ENCODE assay signal across 24 mouse cellular contexts in the genomic region with DNA sequence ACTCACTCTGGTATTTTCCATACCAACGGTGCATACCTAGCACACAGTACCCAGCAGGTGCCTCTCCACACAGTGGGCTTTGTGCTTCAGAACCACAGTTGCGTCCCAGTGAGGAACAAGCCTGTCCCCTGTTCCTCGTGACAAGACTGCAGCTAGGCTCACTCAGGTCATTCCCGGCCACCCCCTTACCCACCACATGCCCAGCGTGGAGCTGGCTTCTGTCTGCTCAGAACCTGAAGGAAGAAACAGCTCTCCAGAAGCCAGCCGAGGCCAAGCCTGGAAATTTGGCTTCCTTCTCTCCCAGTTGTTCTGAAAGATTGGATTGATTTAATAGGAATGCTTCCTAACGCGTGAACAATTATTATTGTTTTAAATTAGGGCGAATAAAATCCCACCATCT.
A peak's percentile ranks its signal among the peaks of the same experiment; 100 is the strongest.
DNase-seq lines count a peak whose midpoint lies in the region; ATAC-seq and TF ChIP-seq lines count a peak whose summit lies in the region.
"Had no signal": no experiment of that assay in that cellular context is flagged by ENCODE, and none has a peak within 500 bp of the region (broad histone marks: within the 10 kb centered on the region; RNA-seq: fewer than 3 reads in every experiment).

No protein-coding gene starts in this region.

- H3K9me3 ChIP-seq in heart, embryonic 13.5 days = peaks cover 3% of the 10 kb centered on the region
- H3K9me3 ChIP-seq in midbrain, embryonic 15.5 days = no peaks in the 10 kb centered on the region
- H3K9me3 ChIP-seq in midbrain, postnatal 0 days (ENCODE audit: low read length) = no peaks in the 10 kb centered on the region
- H3K9me3 ChIP-seq in limb, embryonic 12.5 days = no peaks in the 10 kb centered on the region
- H3K9me3 ChIP-seq: liver, embryonic 13.5 days; neural tube, embryonic 13.5 days had no signal

- H3K4me1 ChIP-seq in heart, embryonic 13.5 days = peaks cover 65% of the 10 kb centered on the region
- peaks cover 3% of the 10 kb centered on the region for H3K4me1 ChIP-seq in heart, adult 2 months (ENCODE audit: control insufficient read depth, insufficient read depth, low read length)
- peaks cover 9% of the 10 kb centered on the region for H3K4me1 ChIP-seq in midbrain, embryonic 15.5 days
- H3K4me1 ChIP-seq in midbrain, postnatal 0 days (ENCODE audit: insufficient read depth, low read length) = no peaks in the 10 kb centered on the region
- peaks cover 73% of the 10 kb centered on the region for H3K4me1 ChIP-seq in limb, embryonic 12.5 days (replicated peaks)

- no peak for TF ChIP-seq CTCF in heart, adult 2 months (IDR thresholded peaks at IDR 0.05)
- no peak for TF ChIP-seq CTCF in midbrain, postnatal 0 days (IDR thresholded peaks at IDR 0.05)

- no peaks in the 10 kb centered on the region for H3K36me3 ChIP-seq in heart, embryonic 13.5 days
- H3K36me3 ChIP-seq in heart, adult 2 months (ENCODE audit: control insufficient read depth, insufficient read depth, low read length) = no peaks in the 10 kb centered on the region
- no peaks in the 10 kb centered on the region for H3K36me3 ChIP-seq in midbrain, embryonic 15.5 days (replicated peaks)
- H3K36me3 ChIP-seq in midbrain, postnatal 0 days (ENCODE audit: insufficient read depth, low read length) = no peaks in the 10 kb centered on the region
- H3K36me3 ChIP-seq in limb, embryonic 12.5 days = no peaks in the 10 kb centered on the region
- H3K36me3 ChIP-seq: liver, embryonic 13.5 days; neural tube, embryonic 13.5 days had no signal

- no peak for DNase-seq in heart, adult 2 months
- DNase-seq in midbrain, postnatal 0 days (ENCODE audit: low spot score) = no peak
- no peak for DNase-seq in adrenal gland, postnatal 10 days
- DNase-seq: adrenal gland, postnatal 36 days; B cell, adult 2 months; cerebellum, adult 18-20 months; cerebellum, postnatal 14 days; gastrocnemius, postnatal 10 days; kidney, adult 8-10 months; kidney, postnatal 10 days; layer of hippocampus, adult 9-11 months; liver, embryonic 13.5 days; lung, adult 18-20 months; midbrain, embryonic 14.5 days; thymus, postnatal 4 days had no signal

- H3K9ac ChIP-seq in heart, embryonic 13.5 days = 0 out of 2 replicates have a peak overlapping the region, but pooled peaks have one; percentile 28
- no peak overlapping the region for H3K9ac ChIP-seq in heart, adult 2 months (ENCODE audit: low read depth, low read length)
- H3K9ac ChIP-seq in midbrain, embryonic 15.5 days = no peak overlapping the region
- H3K9ac ChIP-seq in midbrain, postnatal 0 days (replicated peaks; ENCODE audit: low read length, poor library complexity, severe bottlenecking) = no peak overlapping the region
- no peak overlapping the region for H3K9ac ChIP-seq in limb, embryonic 12.5 days (replicated peaks)
- H3K9ac ChIP-seq: liver, embryonic 13.5 days; neural tube, embryonic 13.5 days had no signal

- intact Hi-C loops in heart, adult 2 months (cut with DNase I) = no loop called here

- no peak for TF ChIP-seq EP300 in heart, adult 2 months (IDR thresholded peaks at IDR 0.05; ENCODE audit: insufficient read depth, low read depth, low read length)

- 75% methylated on average over 9 of the region's 9 CpGs for WGBS in heart, embryonic 13.5 days
- WGBS in heart, adult 2 months = 83% methylated on average over 9 of the region's 9 CpGs
- 81% methylated on average over 9 of the region's 9 CpGs for WGBS in midbrain, embryonic 15.5 days
- 77% methylated on average over 9 of the region's 9 CpGs for WGBS in midbrain, postnatal 0 days
- WGBS in limb, embryonic 12.5 days = 70% methylated on average over 9 of the region's 9 CpGs

- no peak for ATAC-seq in heart, embryonic 13.5 days (ENCODE audit: extremely low read depth, insufficient number of reproducible peaks, low FRiP score, low TSS enrichment)
- ATAC-seq in midbrain, embryonic 15.5 days (replicated peaks) = no peak
- no peak for ATAC-seq in midbrain, postnatal 0 days (ENCODE audit: low FRiP score)
- ATAC-seq in limb, embryonic 12.5 days (ENCODE audit: insufficient number of reproducible peaks, insufficient read depth, low FRiP score, low TSS enrichment, low read depth) = no peak
- ATAC-seq: hindbrain, embryonic 16.5 days; lung, postnatal 0 days had no signal

- no peaks in the 10 kb centered on the region for H3K79me2 ChIP-seq in heart, adult 2 months (replicated peaks; ENCODE audit: control insufficient read depth, insufficient read depth, low read length)

- no peak overlapping the region for H3K4me3 ChIP-seq in heart, embryonic 13.5 days
- no peak overlapping the region for H3K4me3 ChIP-seq in heart, adult 2 months
- no peak overlapping the region for H3K4me3 ChIP-seq in midbrain, embryonic 15.5 days
- no peak overlapping the region for H3K4me3 ChIP-seq in midbrain, postnatal 0 days (ENCODE audit: low read depth, low read length)
- no peak overlapping the region for H3K4me3 ChIP-seq in limb, embryonic 12.5 days (replicated peaks)
- H3K4me3 ChIP-seq: liver, embryonic 13.5 days; myocyte; neural tube, embryonic 13.5 days had no signal

- no peak overlapping the region for H3K4me2 ChIP-seq in heart, embryonic 13.5 days
- no peak overlapping the region for H3K4me2 ChIP-seq in midbrain, embryonic 15.5 days
- no peak overlapping the region for H3K4me2 ChIP-seq in midbrain, postnatal 0 days (ENCODE audit: low read depth, low read length, poor library complexity, severe bottlenecking)
- no peak overlapping the region for H3K4me2 ChIP-seq in limb, embryonic 12.5 days
- H3K4me2 ChIP-seq: heart, embryonic 11.5 days; liver, embryonic 13.5 days; neural tube, embryonic 13.5 days had no signal

- no peaks in the 10 kb centered on the region for H3K27me3 ChIP-seq in heart, embryonic 13.5 days (replicated peaks)
- H3K27me3 ChIP-seq in heart, adult 2 months (ENCODE audit: control insufficient read depth, insufficient read depth, low read length) = no peaks in the 10 kb centered on the region
- no peaks in the 10 kb centered on the region for H3K27me3 ChIP-seq in midbrain, embryonic 15.5 days (replicated peaks)
- no peaks in the 10 kb centered on the region for H3K27me3 ChIP-seq in midbrain, postnatal 0 days (ENCODE audit: insufficient read depth, low read length)
- no peaks in the 10 kb centered on the region for H3K27me3 ChIP-seq in limb, embryonic 12.5 days
- H3K27me3 ChIP-seq: liver, embryonic 13.5 days; neural tube, embryonic 13.5 days had no signal

- H3K27ac ChIP-seq in heart, embryonic 13.5 days (replicated peaks) = no peak overlapping the region
- H3K27ac ChIP-seq in heart, adult 2 months = no peak overlapping the region
- H3K27ac ChIP-seq in midbrain, embryonic 15.5 days = 0 out of 2 replicates have a peak overlapping the region, but pooled peaks have one; percentile 3
- no peak overlapping the region for H3K27ac ChIP-seq in midbrain, postnatal 0 days (ENCODE audit: low read depth, low read length)
- peak overlapping the region; percentile 26; the same call in 1 of the 2 replicates for H3K27ac ChIP-seq in limb, embryonic 12.5 days
- H3K27ac ChIP-seq: liver, embryonic 13.5 days; macrophage; neural tube, embryonic 13.5 days had no signal

- TF ChIP-seq POLR2A in heart, adult 2 months (IDR thresholded peaks at IDR 0.05; ENCODE audit: insufficient read depth, low read depth, low read length) = no peak

Comparison
In these comparisons a context has a peak if more than half of its experiments do, and no peak if none do; other contexts are left out.
1. H3K27ac ChIP-seq: peak in midbrain, embryonic 15.5 days (single experiment) and limb, embryonic 12.5 days (single experiment); none in heart, embryonic 13.5 days (single experiment), heart, adult 2 months (single experiment) and midbrain, postnatal 0 days (single experiment).